Mouse (Mus musculus) embryo, embryonic 11 days (tissue): ENCODE results near the gene Dhx34.
A peak's percentile ranks its signal among the peaks of the same experiment; 100 is the strongest.

ENCODE experiments used
- DNase-seq: peaks from one replicate; pipeline ENCODE4 v3.0.0-alpha.2; 2015

Dhx34 gene

GRCm38 (mm10) chr7:16208781-16209665 lies 12.8 kb downstream of the Dhx34 start:
- no peak for DNase-seq

- DNase-seq: no peak
Observed at GRCm38 (mm10) chr7:16207496-16207895, 14.3 kb downstream of the Dhx34 start.

- no peak for DNase-seq
Observed at GRCm38 (mm10) chr7:16207076-16207475, 14.8 kb downstream of the Dhx34 start.

GRCm38 (mm10) chr7:16204791-16205190 lies 17.0 kb downstream of the Dhx34 start:
- no peak for DNase-seq

- no peak for DNase-seq
Observed at GRCm38 (mm10) chr7:16203505-16203903, 18.3 kb downstream of the Dhx34 start.

- no peak for DNase-seq
Observed at GRCm38 (mm10) chr7:16202756-16203504, 18.9 kb downstream of the Dhx34 start.

- DNase-seq: no peak
Observed at GRCm38 (mm10) chr7:16201136-16201535, 20.7 kb downstream of the Dhx34 start.

DNA sequence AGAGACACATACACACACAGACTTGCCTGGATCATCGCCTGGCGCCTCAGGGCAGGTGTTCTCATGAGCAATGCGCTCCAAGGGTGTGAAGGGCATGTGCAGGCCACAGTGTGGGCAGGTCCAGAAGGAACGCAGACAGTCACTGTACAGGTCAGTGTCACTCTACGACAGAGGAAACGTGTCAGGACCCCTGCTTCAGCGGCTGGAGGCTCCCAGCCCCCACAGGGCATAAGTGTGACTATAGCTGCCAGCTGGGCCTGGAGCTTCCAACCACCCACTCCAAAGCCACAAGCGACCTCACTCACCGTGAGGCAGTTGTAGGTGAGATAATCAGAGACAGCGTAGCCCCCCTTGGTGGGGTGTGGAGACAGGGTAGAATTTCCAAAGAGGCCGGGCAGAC lies 23.3 kb downstream of the Dhx34 start:
- DNase-seq: no peak

DNA sequence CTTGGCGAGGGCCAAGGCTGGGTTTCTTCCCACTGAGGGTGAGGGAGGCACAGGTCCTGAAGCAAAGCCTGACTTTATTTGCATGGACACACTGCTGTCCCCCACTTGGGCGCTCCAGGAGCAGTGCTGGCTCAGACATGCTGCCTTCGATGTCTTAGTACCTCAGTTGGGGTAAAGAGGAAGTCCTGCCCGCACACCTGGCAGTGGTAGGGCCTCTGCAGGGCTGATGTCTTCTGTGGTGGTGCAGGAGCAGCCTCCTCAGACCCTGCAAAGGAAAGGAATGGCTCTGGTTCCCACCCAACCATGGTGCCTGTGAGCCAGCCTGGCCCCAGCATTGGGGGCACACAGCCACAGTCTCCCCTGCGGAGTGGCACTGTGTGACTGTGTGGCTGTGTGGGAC lies 24.7 kb downstream of the Dhx34 start:
- DNase-seq: no peak

GRCm38 (mm10) chr7:16196616-16197015 lies 25.2 kb downstream of the Dhx34 start:
- no peak for DNase-seq

- no peak for DNase-seq
Observed at GRCm38 (mm10) chr7:16193702-16194101, 28.1 kb downstream of the Dhx34 start.

DNA sequence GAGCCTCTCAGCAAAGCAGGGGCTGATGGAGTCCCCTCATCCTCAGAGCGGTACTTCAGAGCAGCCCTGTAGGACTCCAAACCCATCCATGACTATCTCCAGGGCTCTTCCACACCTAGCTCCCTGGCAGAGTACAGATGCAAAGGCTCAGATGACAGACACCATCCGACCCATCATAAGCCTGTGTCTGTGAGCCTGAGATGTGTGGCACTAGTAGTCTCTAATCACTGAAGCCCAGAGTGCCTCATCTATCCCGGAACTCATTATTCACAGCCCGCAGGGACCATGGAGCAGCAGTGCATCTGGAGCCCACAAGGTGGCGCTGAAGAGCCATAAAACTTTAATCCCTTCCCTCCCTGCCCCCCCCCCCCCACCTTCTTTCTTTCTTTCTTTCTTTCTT lies 29.5 kb downstream of the Dhx34 start:
- peak; percentile 76 for DNase-seq

DNA sequence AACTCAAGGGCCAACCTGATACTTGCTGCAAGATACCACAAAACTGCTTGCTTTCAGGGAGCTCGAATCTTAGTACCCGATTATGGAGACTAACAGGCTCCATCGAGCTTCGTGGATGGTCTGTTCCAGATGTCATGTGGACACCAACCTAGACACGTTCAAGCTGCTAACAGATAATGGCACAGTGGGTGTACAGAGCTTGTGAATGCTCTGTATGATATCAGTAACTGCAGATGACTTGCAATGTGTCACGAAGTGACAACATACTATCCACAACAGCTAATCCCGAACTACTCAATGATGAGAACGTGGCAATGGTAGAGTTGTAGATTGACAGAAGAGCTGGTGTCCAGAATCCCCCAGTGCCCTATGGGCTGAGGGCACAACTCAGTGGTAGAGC lies 34.3 kb downstream of the Dhx34 start:
- DNase-seq: no peak

DNA sequence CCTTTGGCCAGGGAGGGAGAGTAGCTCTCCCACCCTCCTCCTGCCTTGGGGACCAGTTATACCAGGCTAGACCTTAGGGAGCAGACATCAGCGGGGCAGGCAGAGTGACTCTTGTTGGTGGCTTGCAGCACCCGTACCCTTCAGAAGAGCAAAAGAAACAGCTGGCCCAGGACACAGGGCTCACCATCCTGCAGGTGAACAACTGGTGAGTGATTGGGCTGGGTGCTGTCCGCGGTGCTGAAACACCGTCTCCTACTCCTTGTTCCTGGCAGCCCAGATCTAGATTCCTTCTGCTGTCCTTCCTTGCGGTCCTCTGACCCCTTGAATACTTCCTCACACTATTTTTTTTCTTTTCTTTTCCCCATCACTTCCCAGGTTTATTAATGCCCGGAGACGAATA lies 38.2 kb downstream of the Dhx34 start:
- DNase-seq: peak; percentile 75

GRCm38 (mm10) chr7:16178114-16178513 lies 43.7 kb downstream of the Dhx34 start:
- DNase-seq: no peak

DNA sequence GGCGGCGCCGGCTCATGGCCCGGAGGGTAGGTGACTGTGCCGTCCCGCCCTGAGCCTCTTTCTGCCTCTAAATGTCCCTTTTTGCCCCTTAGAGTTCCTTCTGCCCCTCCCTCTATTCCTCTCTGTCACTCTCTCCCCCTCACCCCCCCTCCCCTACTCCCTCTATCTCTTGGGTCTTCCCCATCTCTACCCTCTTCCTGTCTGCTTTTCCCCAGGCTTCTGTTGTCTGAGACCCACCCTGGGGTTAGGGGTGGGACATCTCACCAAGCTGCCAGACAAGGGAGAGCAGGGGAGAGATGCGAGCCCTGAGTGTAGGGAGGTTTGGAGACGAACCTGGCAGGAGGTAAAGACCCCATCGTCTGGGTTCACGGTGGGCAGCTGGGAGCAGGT lies 46.3 kb downstream of the Dhx34 start:
- peak; percentile 22 for DNase-seq

- DNase-seq: peak; percentile 87
Observed at GRCm38 (mm10) chr7:16174597-16175541, 47.0 kb downstream of the Dhx34 start, which contains the start of gene Meis3. Gene Meis3 (plus strand): TSS chr7:16175090.

GRCm38 (mm10) chr7:16173146-16173545 lies 48.7 kb downstream of the Dhx34 start:
- peak; percentile 42 for DNase-seq

DNA sequence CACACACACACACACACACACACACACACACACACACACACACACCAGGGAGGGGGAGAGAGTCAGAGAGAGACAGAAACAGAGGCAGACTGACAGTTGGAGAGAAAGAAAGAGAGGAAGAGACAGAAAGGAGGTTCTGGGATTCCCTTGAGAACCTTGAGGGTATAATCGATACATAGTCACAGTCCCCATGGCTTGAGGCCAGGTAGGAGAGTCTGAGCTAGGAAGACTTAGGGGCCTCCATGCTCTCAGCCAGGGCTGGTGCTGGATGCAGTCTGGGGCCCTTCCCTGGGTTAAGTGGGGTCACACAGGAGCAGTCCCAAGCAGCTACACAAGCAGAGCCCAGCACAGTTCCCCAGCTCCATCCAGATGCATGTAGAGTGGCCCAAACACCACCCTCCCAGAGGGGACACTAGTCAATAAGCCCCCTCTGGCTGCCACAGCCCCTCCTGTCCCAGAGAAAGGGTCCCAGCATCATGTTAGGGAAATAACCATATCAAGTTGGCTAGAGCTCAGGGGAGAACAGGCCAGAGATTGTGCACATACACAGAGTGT lies 49.2 kb downstream of the Dhx34 start:
- DNase-seq: peak; percentile 34

GRCm38 (mm10) chr7:16172141-16172581 lies 49.7 kb downstream of the Dhx34 start:
- DNase-seq: peak; percentile 79

DNA sequence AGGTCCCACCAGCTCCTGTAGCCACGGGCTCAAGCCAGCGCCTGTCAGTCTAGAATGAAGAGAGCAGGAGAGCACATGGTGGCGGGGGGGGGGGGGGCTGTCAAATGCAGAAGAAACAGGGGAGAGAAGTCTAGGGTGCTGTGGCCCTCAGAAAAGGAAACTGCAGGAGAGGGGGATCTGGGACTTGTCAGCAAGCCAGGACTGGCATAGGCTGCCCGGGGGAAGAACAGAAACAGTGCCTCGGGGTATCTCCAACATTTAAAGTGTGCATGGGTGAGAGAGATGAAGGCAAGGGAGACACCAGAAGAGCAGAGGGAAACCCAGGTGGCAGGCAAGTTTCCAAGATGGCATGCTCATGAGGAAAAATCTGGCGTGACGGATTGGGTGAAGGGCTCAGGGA lies 59.8 kb downstream of the Dhx34 start:
- DNase-seq: no peak

DNA sequence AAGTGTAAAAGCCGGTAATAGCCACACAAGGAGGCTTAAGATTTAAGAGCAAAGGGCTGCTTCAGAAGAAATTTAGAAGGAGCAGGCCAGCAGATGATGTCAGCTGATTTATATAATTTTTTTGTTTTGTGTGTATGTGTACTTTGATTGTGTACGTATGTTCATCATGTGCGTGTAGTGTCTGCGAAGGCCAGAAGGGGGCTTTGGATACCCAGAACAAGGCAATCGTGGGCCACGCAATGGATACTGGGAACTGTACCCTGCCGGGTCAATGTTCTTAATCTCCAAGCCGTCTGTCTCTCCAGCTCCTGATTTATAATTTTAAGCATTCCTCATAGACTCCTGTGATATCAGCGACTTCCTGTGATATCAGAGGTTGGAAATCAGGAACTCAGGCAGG lies 60.5 kb downstream of the Dhx34 start:
- DNase-seq: no peak

DNA sequence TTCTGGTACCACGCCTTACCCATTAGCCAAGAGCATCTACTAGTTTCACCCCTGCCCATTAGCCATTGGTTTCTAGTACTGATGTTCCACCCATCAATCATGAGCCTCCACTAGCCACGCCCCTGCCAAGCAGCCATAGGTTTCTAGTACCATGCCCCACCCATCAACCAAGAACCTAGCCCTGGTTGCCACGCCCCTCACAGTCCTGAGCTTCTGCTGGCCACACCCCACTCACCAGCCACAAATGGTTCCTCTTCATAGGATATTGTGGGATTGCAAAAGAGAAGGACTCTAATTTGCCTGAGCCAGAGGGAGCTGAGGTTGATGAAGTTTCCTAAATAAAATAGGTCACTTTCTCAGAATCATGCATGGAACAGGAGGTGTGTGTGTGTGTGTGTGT lies 61.1 kb downstream of the Dhx34 start:
- no peak for DNase-seq
